Mouse (Mus musculus) kidney, adult 11 months (tissue): ENCODE data around the gene 1110004F10Rik.

Experiments
- DNase-seq: peaks from one replicate; pipeline ENCODE4 v3.0.0; 2022

1110004F10Rik gene

GRCm38 (mm10) chr7:116093466-116093850 is 54.3 kb downstream of the 1110004F10Rik start:
- DNase-seq, result no peak

- no peak for DNase-seq
These were observed 60.8 kb downstream of the 1110004F10Rik start for GRCm38 (mm10) chr7:116099952-116100528.

- DNase-seq, result no peak
These were observed 63.9 kb downstream of the 1110004F10Rik start for GRCm38 (mm10) chr7:116103091-116103490.

- no peak for DNase-seq
These were observed 71.5 kb downstream of the 1110004F10Rik start for GRCm38 (mm10) chr7:116110661-116111060.

GRCm38 (mm10) chr7:116111546-116111945 is 72.3 kb downstream of the 1110004F10Rik start:
- no peak for DNase-seq

- no peak for DNase-seq
These were observed 76.2 kb downstream of the 1110004F10Rik start for GRCm38 (mm10) chr7:116115216-116115930.

- DNase-seq, result no peak
These were observed 76.8 kb downstream of the 1110004F10Rik start for GRCm38 (mm10) chr7:116115991-116116390.

GRCm38 (mm10) chr7:116119306-116119857 is 80.2 kb downstream of the 1110004F10Rik start:
- no peak for DNase-seq

GRCm38 (mm10) chr7:116120737-116121136 is 81.5 kb downstream of the 1110004F10Rik start:
- DNase-seq, result no peak

GRCm38 (mm10) chr7:116121202-116121601 is 82.0 kb downstream of the 1110004F10Rik start:
- DNase-seq, result no peak

- no peak for DNase-seq
These were observed 83.9 kb downstream of the 1110004F10Rik start for GRCm38 (mm10) chr7:116122981-116123596.

GRCm38 (mm10) chr7:116123597-116123985 is 84.4 kb downstream of the 1110004F10Rik start:
- no peak for DNase-seq

GRCm38 (mm10) chr7:116124057-116124456 is 84.9 kb downstream of the 1110004F10Rik start:
- DNase-seq, result no peak

GRCm38 (mm10) chr7:116125671-116126070 is 86.5 kb downstream of the 1110004F10Rik start:
- no peak for DNase-seq

- DNase-seq, result no peak
These were observed 87.9 kb downstream of the 1110004F10Rik start for GRCm38 (mm10) chr7:116127052-116127451.

GRCm38 (mm10) chr7:116128286-116128685 is 89.1 kb downstream of the 1110004F10Rik start:
- DNase-seq, result no peak

- no peak for DNase-seq
These were observed 90.2 kb downstream of the 1110004F10Rik start for GRCm38 (mm10) chr7:116129374-116129773.

- no peak for DNase-seq
These were observed 92.2 kb downstream of the 1110004F10Rik start for GRCm38 (mm10) chr7:116131390-116131789.

GRCm38 (mm10) chr7:116132078-116132477 is 92.9 kb downstream of the 1110004F10Rik start:
- peak; percentile 77 for DNase-seq

- DNase-seq, result no peak
These were observed 95.5 kb downstream of the 1110004F10Rik start for GRCm38 (mm10) chr7:116134413-116135292.

- DNase-seq, result no peak
These were observed 98.0 kb downstream of the 1110004F10Rik start for GRCm38 (mm10) chr7:116137149-116137548.

- DNase-seq, result no peak
These were observed 98.5 kb downstream of the 1110004F10Rik start for GRCm38 (mm10) chr7:116137671-116138070.

- DNase-seq, result peak; percentile 66
These were observed 105.8 kb downstream of the 1110004F10Rik start for GRCm38 (mm10) chr7:116145030-116145429.
